Mouse (Mus musculus): ENCODE results near the gene Hcfc2. TPM values are rescaled to one million over a fixed set of nuclear protein-coding genes. Genes with fewer than 3 reads are reported as not detected.
A peak's percentile ranks its signal among the peaks of the same experiment; 100 is the strongest.

Gene Hcfc2
- polyA plus RNA-seq, 1 experiment from 2014 or later, result 42.8 TPM

DNA sequence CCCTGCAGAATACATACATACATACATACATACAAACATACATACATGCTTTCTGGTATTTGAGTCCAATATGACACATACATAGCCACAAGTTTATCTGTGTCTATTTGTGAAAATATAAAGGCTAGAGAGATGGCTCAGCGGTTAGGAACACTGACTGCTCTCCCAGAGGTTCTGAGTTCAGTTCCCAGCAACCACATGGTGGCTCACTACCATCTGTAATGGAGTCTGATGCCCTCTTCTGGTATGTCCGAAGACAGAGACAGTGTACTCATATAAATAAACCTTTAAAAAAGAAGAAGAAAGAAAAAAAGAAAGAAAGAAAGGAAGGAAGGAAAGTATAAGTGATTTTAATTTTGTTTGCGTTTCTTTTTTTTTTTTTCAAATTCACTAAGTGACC, 30.0 kb upstream of the Hcfc2 start:
- 0 out of 2 replicates have a peak, but pooled peaks cover 2% of the 10 kb centered on the region for H3K27me3 ChIP-seq (ENCODE audit: control insufficient read depth, insufficient read depth, low read length)
- H3K4me3 ChIP-seq (ENCODE audit: low read depth, low read length), result no peak overlapping the region
- 63% methylated on average over 3 of the region's 3 CpGs for WGBS (ENCODE audit: insufficient replicate concordance)
- no peaks in the 10 kb centered on the region for H3K36me3 ChIP-seq (ENCODE audit: control insufficient read depth, insufficient read depth, low read length)
- H3K9ac ChIP-seq (ENCODE audit: low read depth, low read length), result no peak overlapping the region
- no peak for ATAC-seq (replicated peaks; ENCODE audit: insufficient number of reproducible peaks, low FRiP score, low TSS enrichment)
- H3K9me3 ChIP-seq (replicated peaks; ENCODE audit: control insufficient read depth, low read length), result no peaks in the 10 kb centered on the region
- peaks cover 4% of the 10 kb centered on the region; the same call in 1 of the 2 replicates for H3K4me1 ChIP-seq (ENCODE audit: control insufficient read depth, insufficient read depth, low read length)
- no peak overlapping the region for H3K4me2 ChIP-seq
- H3K27ac ChIP-seq (ENCODE audit: low read depth, low read length), result no peak overlapping the region

DNA sequence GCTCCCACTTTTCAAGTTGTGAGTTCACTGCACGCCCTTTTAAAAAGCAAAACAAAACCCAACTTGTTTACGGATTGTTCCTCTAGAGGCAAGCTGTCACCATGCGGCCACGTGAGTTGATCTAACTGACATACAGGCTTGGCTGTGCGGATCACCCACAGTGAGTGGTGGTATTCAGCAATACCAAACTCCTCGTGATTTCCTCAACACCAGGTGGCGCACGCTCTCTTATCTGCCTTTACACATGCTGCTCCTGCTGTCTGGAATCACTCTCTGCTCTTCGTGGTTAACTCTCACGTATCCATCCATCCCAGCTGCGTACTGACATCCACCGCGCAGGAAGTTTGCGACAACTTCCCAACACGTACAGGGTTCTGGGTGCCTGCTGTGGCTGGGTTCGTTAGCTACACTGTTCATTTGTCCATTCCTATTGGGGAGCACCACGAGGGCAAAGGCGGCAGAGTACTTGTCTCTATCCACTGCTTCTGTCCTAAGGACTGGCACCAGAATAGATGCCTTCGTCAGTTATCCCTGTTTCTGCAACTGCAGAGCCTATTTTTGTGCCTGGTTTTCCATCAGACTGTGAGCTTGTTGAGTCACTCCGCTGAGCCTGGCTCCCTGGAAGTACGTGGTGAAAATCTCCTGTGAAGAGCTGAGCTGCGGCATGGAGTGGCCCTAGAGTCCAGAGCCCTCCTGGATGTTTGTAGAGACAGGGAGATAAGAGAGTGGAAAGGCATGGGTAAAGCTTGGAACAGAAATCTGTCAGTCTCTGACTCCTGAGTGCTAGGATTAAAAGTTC, 29.3 kb upstream of the Hcfc2 start:
- peak; percentile 65 for ATAC-seq (replicated peaks; ENCODE audit: insufficient number of reproducible peaks, low FRiP score, low TSS enrichment)
- H3K4me1 ChIP-seq (ENCODE audit: control insufficient read depth, insufficient read depth, low read length), result peaks cover 4% of the 10 kb centered on the region; the same call in 1 of the 2 replicates
- 0 out of 2 replicates have a peak overlapping the region, but pooled peaks have one; percentile 43 for H3K9ac ChIP-seq (ENCODE audit: low read depth, low read length)
- 0 out of 2 replicates have a peak, but pooled peaks cover 2% of the 10 kb centered on the region for H3K27me3 ChIP-seq (ENCODE audit: control insufficient read depth, insufficient read depth, low read length)
- H3K4me2 ChIP-seq, result peak overlapping the region; percentile 61
- no peaks in the 10 kb centered on the region for H3K36me3 ChIP-seq (ENCODE audit: control insufficient read depth, insufficient read depth, low read length)
- WGBS (ENCODE audit: insufficient replicate concordance), result 13% methylated on average over 22 of the region's 22 CpGs
- H3K9me3 ChIP-seq (replicated peaks; ENCODE audit: control insufficient read depth, low read length), result no peaks in the 10 kb centered on the region
- no peak overlapping the region for H3K27ac ChIP-seq (ENCODE audit: low read depth, low read length)
- H3K4me3 ChIP-seq (ENCODE audit: low read depth, low read length), result peak overlapping the region; percentile 27

DNA sequence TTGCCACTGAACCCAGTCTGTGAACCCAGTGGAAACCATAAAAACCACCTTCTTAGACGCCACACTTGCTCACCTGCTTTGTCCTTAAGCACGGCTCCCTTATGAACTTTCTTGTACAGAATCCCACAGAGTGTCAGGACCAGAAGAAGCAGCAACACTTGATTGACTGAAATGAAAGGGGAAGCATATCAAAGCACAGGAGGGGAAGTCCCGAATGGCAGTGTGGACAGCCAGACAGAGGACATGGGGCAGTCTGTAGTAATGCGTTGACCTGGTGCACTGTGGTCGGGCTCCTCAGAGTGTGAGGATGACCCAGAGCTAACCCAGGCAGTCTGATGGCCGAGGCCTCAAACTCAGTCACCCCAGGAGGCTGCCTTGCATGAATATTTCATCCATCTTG, 25.8 kb upstream of the Hcfc2 start:
- Histone ChIP-seq H3K9ac (ENCODE audit: low read depth, low read length) (no peak overlapping the region), H3K4me1 (ENCODE audit: control insufficient read depth, insufficient read depth, low read length) (peaks cover 4% of the 10 kb centered on the region; the same call in 1 of the 2 replicates), H3K27ac (ENCODE audit: low read depth, low read length) (no peak overlapping the region), H3K27me3 (ENCODE audit: control insufficient read depth, insufficient read depth, low read length) (0 out of 2 replicates have a peak, but pooled peaks cover 2% of the 10 kb centered on the region), H3K4me3 (ENCODE audit: low read depth, low read length) (no peak overlapping the region), H3K4me2 (no peak overlapping the region), H3K36me3 (ENCODE audit: control insufficient read depth, insufficient read depth, low read length) (no peaks in the 10 kb centered on the region), H3K9me3 (replicated peaks; ENCODE audit: control insufficient read depth, low read length) (no peaks in the 10 kb centered on the region)
- WGBS (ENCODE audit: insufficient replicate concordance), result 61% methylated on average over 6 of the region's 6 CpGs
- ATAC-seq (replicated peaks; ENCODE audit: insufficient number of reproducible peaks, low FRiP score, low TSS enrichment), result no peak

DNA sequence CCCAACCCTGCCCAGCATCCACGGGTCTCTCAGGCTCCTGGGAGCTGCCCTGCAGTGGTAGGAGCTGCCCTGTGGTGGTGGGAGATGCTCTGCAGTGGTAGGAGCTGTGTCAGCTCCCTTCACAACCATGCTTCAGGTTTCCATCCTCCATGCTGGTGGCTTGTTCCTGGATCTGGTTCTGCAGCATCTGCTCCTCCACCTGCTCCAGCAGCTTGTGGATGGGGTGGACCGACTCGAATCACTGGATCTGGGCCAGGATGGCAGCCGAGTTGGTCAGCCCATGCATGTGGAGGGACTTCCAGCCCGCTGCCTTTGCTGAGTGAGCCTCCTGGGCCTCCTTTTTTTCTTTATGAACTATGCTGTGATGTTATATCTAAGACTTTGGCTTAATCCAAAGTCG, 19.0 kb upstream of the Hcfc2 start:
- H3K4me2 ChIP-seq, result no peak overlapping the region
- no peaks in the 10 kb centered on the region for H3K4me1 ChIP-seq (ENCODE audit: control insufficient read depth, insufficient read depth, low read length)
- no peak overlapping the region for H3K4me3 ChIP-seq (ENCODE audit: low read depth, low read length)
- no peak for ATAC-seq (replicated peaks; ENCODE audit: insufficient number of reproducible peaks, low FRiP score, low TSS enrichment)
- no peaks in the 10 kb centered on the region for H3K9me3 ChIP-seq (replicated peaks; ENCODE audit: control insufficient read depth, low read length)
- H3K27ac ChIP-seq (ENCODE audit: low read depth, low read length), result no peak overlapping the region
- 83% methylated on average over 6 of the region's 6 CpGs for WGBS (ENCODE audit: insufficient replicate concordance)
- H3K36me3 ChIP-seq (ENCODE audit: control insufficient read depth, insufficient read depth, low read length), result no peaks in the 10 kb centered on the region
- H3K9ac ChIP-seq (ENCODE audit: low read depth, low read length), result no peak overlapping the region
- no peaks in the 10 kb centered on the region for H3K27me3 ChIP-seq (ENCODE audit: control insufficient read depth, insufficient read depth, low read length)

DNA sequence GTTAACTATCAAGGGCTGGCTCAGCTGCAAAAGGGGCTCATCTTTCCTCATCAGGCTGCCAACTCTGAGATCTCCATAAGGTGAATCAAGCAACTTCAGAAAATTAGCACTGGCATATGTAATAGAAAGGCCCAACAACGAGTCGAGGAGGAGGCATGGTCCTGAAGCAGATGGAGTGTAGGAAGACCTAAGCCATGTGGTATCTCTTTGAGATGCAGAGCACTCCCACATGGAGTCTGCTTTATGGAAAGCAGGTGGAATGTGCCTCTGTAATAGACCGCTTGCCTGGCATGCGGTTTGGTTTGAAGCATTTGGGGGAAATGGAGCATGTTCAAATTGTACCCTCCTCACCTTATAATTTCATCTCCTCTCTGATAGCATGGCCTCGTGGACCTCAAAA, 15.2 kb upstream of the Hcfc2 start:
- H3K4me2 ChIP-seq, result no peak overlapping the region
- no peaks in the 10 kb centered on the region for H3K27me3 ChIP-seq (ENCODE audit: control insufficient read depth, insufficient read depth, low read length)
- no peak overlapping the region for H3K27ac ChIP-seq (ENCODE audit: low read depth, low read length)
- H3K9me3 ChIP-seq (replicated peaks; ENCODE audit: control insufficient read depth, low read length), result no peaks in the 10 kb centered on the region
- no peak for ATAC-seq (replicated peaks; ENCODE audit: insufficient number of reproducible peaks, low FRiP score, low TSS enrichment)
- H3K4me1 ChIP-seq (ENCODE audit: control insufficient read depth, insufficient read depth, low read length), result no peaks in the 10 kb centered on the region
- 73% methylated on average over 5 of the region's 5 CpGs for WGBS (ENCODE audit: insufficient replicate concordance)
- no peak overlapping the region for H3K9ac ChIP-seq (ENCODE audit: low read depth, low read length)
- no peak overlapping the region for H3K4me3 ChIP-seq (ENCODE audit: low read depth, low read length)
- H3K36me3 ChIP-seq (ENCODE audit: control insufficient read depth, insufficient read depth, low read length), result no peaks in the 10 kb centered on the region

DNA sequence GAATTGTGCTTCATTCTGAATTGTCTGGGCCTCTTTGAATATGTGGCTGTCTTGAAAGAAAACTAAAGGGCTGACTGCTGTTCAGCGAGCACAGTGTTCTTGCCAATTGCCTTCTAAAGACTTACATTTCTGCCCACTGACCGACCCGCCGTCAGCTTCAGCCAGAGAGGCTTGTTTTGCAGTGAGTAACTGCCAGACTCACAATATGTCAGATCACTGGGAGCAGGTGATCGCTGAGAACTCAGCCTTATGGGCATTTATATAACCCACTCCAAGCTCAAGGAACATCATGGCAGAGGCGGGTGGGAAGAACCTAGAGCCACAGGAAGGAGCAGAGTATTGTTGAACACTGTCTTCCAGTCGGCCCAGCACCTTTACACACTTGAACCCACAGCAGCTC, 14.3 kb upstream of the Hcfc2 start:
- no peak overlapping the region for H3K9ac ChIP-seq (ENCODE audit: low read depth, low read length)
- no peak overlapping the region for H3K27ac ChIP-seq (ENCODE audit: low read depth, low read length)
- no peaks in the 10 kb centered on the region for H3K27me3 ChIP-seq (ENCODE audit: control insufficient read depth, insufficient read depth, low read length)
- no peaks in the 10 kb centered on the region for H3K36me3 ChIP-seq (ENCODE audit: control insufficient read depth, insufficient read depth, low read length)
- no peak for ATAC-seq (replicated peaks; ENCODE audit: insufficient number of reproducible peaks, low FRiP score, low TSS enrichment)
- H3K9me3 ChIP-seq (replicated peaks; ENCODE audit: control insufficient read depth, low read length), result no peaks in the 10 kb centered on the region
- no peak overlapping the region for H3K4me3 ChIP-seq (ENCODE audit: low read depth, low read length)
- no peaks in the 10 kb centered on the region for H3K4me1 ChIP-seq (ENCODE audit: control insufficient read depth, insufficient read depth, low read length)
- 75% methylated on average over 7 of the region's 7 CpGs for WGBS (ENCODE audit: insufficient replicate concordance)
- no peak overlapping the region for H3K4me2 ChIP-seq

DNA sequence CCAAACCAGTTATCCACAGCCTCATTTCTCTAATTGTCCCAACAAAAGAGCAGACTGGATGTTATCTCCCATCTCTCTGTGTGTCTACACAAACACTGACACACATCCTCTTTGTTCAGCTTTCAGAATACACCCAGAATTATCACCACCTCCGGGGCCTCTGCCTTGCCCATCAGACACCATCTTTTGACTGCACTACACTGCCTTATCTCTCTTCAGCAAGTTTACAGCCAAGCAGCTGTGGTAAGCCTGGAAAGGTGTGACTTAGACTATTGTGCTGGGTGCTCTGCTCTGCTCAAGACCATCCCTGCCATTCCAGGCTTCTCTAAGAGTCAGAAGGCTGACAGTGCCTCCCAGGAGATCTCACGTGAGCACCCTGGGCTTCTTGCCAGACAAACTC, 10.5 kb upstream of the Hcfc2 start:
- Histone ChIP-seq H3K4me1 (ENCODE audit: control insufficient read depth, insufficient read depth, low read length) (peaks cover 3% of the 10 kb centered on the region; the same call in 1 of the 2 replicates), H3K4me2 (no peak overlapping the region), H3K27ac (ENCODE audit: low read depth, low read length) (no peak overlapping the region), H3K9me3 (replicated peaks; ENCODE audit: control insufficient read depth, low read length) (no peaks in the 10 kb centered on the region), H3K9ac (ENCODE audit: low read depth, low read length) (no peak overlapping the region), H3K4me3 (ENCODE audit: low read depth, low read length) (no peak overlapping the region), H3K27me3 (ENCODE audit: control insufficient read depth, insufficient read depth, low read length) (no peaks in the 10 kb centered on the region), H3K36me3 (ENCODE audit: control insufficient read depth, insufficient read depth, low read length) (no peaks in the 10 kb centered on the region)
- 39% methylated on average over 2 of the region's 2 CpGs for WGBS (ENCODE audit: insufficient replicate concordance)
- no peak for ATAC-seq (replicated peaks; ENCODE audit: insufficient number of reproducible peaks, low FRiP score, low TSS enrichment)

DNA sequence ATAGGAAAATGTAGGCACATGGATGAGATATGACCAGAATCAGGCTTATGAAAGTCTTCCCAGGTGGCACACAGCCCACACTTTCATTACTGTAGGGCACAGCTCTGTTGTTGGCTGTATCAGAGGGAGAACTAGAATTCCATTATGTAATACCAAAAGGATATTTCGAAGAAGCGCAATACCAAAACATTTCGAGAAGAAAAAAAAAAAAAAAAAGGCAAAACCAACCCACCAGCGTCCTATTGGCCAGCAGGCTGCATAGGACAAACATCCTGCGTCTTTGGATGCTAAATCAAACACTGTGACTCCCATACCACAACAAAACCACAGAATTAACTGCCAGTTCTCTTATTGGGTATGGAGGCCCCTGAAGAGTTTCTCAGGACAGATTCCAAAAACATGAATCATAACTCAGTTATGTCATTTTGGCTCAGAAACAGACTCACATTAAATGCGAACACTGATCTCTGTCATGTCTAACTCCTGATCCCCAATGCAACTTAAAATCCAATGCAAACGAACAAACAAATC, 6.2 kb upstream of the Hcfc2 start:
- ATAC-seq (replicated peaks; ENCODE audit: insufficient number of reproducible peaks, low FRiP score, low TSS enrichment), result no peak
- H3K4me1 ChIP-seq (ENCODE audit: control insufficient read depth, insufficient read depth, low read length), result peaks cover 3% of the 10 kb centered on the region; the same call in 1 of the 2 replicates
- no peak overlapping the region for H3K27ac ChIP-seq (ENCODE audit: low read depth, low read length)
- no peak overlapping the region for H3K9ac ChIP-seq (ENCODE audit: low read depth, low read length)
- H3K27me3 ChIP-seq (ENCODE audit: control insufficient read depth, insufficient read depth, low read length), result no peaks in the 10 kb centered on the region
- no peaks in the 10 kb centered on the region for H3K36me3 ChIP-seq (ENCODE audit: control insufficient read depth, insufficient read depth, low read length)
- peak overlapping the region; percentile 59 for H3K4me2 ChIP-seq
- 77% methylated on average over 7 of the region's 7 CpGs for WGBS (ENCODE audit: insufficient replicate concordance)
- H3K4me3 ChIP-seq (ENCODE audit: low read depth, low read length), result no peak overlapping the region
- no peaks in the 10 kb centered on the region for H3K9me3 ChIP-seq (replicated peaks; ENCODE audit: control insufficient read depth, low read length)
